Mouse (Mus musculus) urinary bladder, postnatal 10 days (tissue): ENCODE data around the gene Hist1h1d.

Experiments used
- DNase-seq: peaks from one replicate; pipeline ENCODE4 v3.0.0; 2022; ENCODE audit warnings: low spot score

Gene Hist1h1d

GRCm38 (mm10) chr13:23552962-23553361 is at the start of gene Hist1h1d:
Gene Hist1h1d, plus strand, starts transcription at chr13:23553262.
- no peak for DNase-seq

- DNase-seq: no peak
These were observed 49.3 kb upstream of the Hist1h1d start for GRCm38 (mm10) chr13:23503797-23504196.

GRCm38 (mm10) chr13:23505662-23506345 is 47.3 kb upstream of the Hist1h1d start:
- no peak for DNase-seq

- DNase-seq: no peak
These were observed 46.7 kb upstream of the Hist1h1d start for GRCm38 (mm10) chr13:23506351-23506750.

GRCm38 (mm10) chr13:23506819-23507515 is 46.1 kb upstream of the Hist1h1d start:
- DNase-seq: no peak

- DNase-seq: no peak
These were observed 42.9 kb upstream of the Hist1h1d start for GRCm38 (mm10) chr13:23510127-23510526.

- DNase-seq: no peak
These were observed 39.5 kb upstream of the Hist1h1d start for GRCm38 (mm10) chr13:23513517-23513916.

- no peak for DNase-seq
These were observed 37.8 kb upstream of the Hist1h1d start for GRCm38 (mm10) chr13:23515281-23515680.

GRCm38 (mm10) chr13:23515826-23516620 is 37.0 kb upstream of the Hist1h1d start:
- DNase-seq: no peak

- DNase-seq: no peak
These were observed 36.0 kb upstream of the Hist1h1d start for GRCm38 (mm10) chr13:23516822-23517602.

GRCm38 (mm10) chr13:23517603-23518294 is 35.3 kb upstream of the Hist1h1d start:
- DNase-seq: peak; percentile 48

GRCm38 (mm10) chr13:23518295-23518603 is 34.8 kb upstream of the Hist1h1d start:
- no peak for DNase-seq

GRCm38 (mm10) chr13:23518885-23519284 is 34.2 kb upstream of the Hist1h1d start:
- no peak for DNase-seq

- no peak for DNase-seq
These were observed 33.6 kb upstream of the Hist1h1d start for GRCm38 (mm10) chr13:23519416-23519815.

GRCm38 (mm10) chr13:23521703-23522102 is 31.4 kb upstream of the Hist1h1d start:
- DNase-seq: no peak

- DNase-seq: no peak
These were observed 29.1 kb upstream of the Hist1h1d start for GRCm38 (mm10) chr13:23523976-23524375.

GRCm38 (mm10) chr13:23524654-23525053 is 28.4 kb upstream of the Hist1h1d start:
- DNase-seq: no peak

GRCm38 (mm10) chr13:23525901-23526300 is 27.2 kb upstream of the Hist1h1d start:
- no peak for DNase-seq

- DNase-seq: peak; percentile 70
These were observed 26.8 kb upstream of the Hist1h1d start for GRCm38 (mm10) chr13:23526312-23526711.

- no peak for DNase-seq
These were observed 24.1 kb upstream of the Hist1h1d start for GRCm38 (mm10) chr13:23529005-23529404.

GRCm38 (mm10) chr13:23529480-23530165 is 23.4 kb upstream of the Hist1h1d start:
- no peak for DNase-seq
